Mouse (Mus musculus) heart, adult 11 months (tissue): ENCODE results near the gene Olfr69.
A peak's percentile ranks its signal among the peaks of the same experiment; 100 is the strongest.
"Not testable (repeated sequence)": the region's sequence is repeated elsewhere in the genome, so short reads cannot be mapped to it uniquely, and the experiment has no call there.

ENCODE experiments used
- DNase-seq: peaks from one replicate; pipeline ENCODE4 v3.0.0; 2022

Olfr69 gene

GRCm38 (mm10) chr7:103771494-103771893 is at the start of gene Olfr69:
Gene Olfr69 (minus strand): TSS chr7:103771594.
- no peak for DNase-seq

- not testable (repeated sequence) for DNase-seq
These were observed 43.7 kb upstream of the Olfr69 start for GRCm38 (mm10) chr7:103815085-103815484.

- DNase-seq = no peak
These were observed 42.4 kb upstream of the Olfr69 start, which contains the start of gene Hbb-bt for GRCm38 (mm10) chr7:103813766-103814165. Gene Hbb-bt (minus strand): TSS chr7:103813996.

GRCm38 (mm10) chr7:103813152-103813551 is 41.8 kb upstream of the Olfr69 start:
- DNase-seq = not testable (repeated sequence)

- DNase-seq = no peak
These were observed 40.8 kb upstream of the Olfr69 start for GRCm38 (mm10) chr7:103812174-103812573.

- DNase-seq = no peak
These were observed 39.9 kb upstream of the Olfr69 start for GRCm38 (mm10) chr7:103811223-103811845.

- DNase-seq = no peak
These were observed 39.4 kb upstream of the Olfr69 start for GRCm38 (mm10) chr7:103810746-103811145.

GRCm38 (mm10) chr7:103810296-103810695 is 38.9 kb upstream of the Olfr69 start:
- DNase-seq = no peak

- no peak for DNase-seq
These were observed 38.4 kb upstream of the Olfr69 start for GRCm38 (mm10) chr7:103809801-103810155.

- DNase-seq = no peak
These were observed 37.8 kb upstream of the Olfr69 start for GRCm38 (mm10) chr7:103808971-103809800.

GRCm38 (mm10) chr7:103808120-103808519 is 36.7 kb upstream of the Olfr69 start:
- DNase-seq = not testable (repeated sequence)

- no peak for DNase-seq
These were observed 35.5 kb upstream of the Olfr69 start for GRCm38 (mm10) chr7:103806856-103807255.

- peak; percentile 18 for DNase-seq
These were observed 21.4 kb upstream of the Olfr69 start for GRCm38 (mm10) chr7:103792669-103793388.

- no peak for DNase-seq
These were observed 20.3 kb upstream of the Olfr69 start, which contains the start of gene Olfr67 for GRCm38 (mm10) chr7:103791721-103792120. Gene Olfr67 (minus strand): TSS chr7:103791821.

GRCm38 (mm10) chr7:103779598-103779997 is 8.2 kb upstream of the Olfr69 start, which contains the start of gene Olfr68:
Gene Olfr68 (minus strand): TSS chr7:103779698.
- DNase-seq = no peak

- not testable (repeated sequence) for DNase-seq
These were observed 6.3 kb upstream of the Olfr69 start for GRCm38 (mm10) chr7:103777652-103778051.

GRCm38 (mm10) chr7:103767687-103768086 is 3.7 kb downstream of the Olfr69 start:
- DNase-seq = not testable (repeated sequence)

- DNase-seq = not testable (repeated sequence)
These were observed 9.2 kb downstream of the Olfr69 start for GRCm38 (mm10) chr7:103762212-103762611.

- no peak for DNase-seq
These were observed 14.2 kb downstream of the Olfr69 start, which contains the start of gene Olfr630 for GRCm38 (mm10) chr7:103757233-103757632. Gene Olfr630 (minus strand): TSS chr7:103757333.

GRCm38 (mm10) chr7:103744843-103745242 is 26.6 kb downstream of the Olfr69 start, which contains the start of gene Olfr629:
Gene Olfr629 (minus strand): TSS chr7:103744943.
- no peak for DNase-seq

GRCm38 (mm10) chr7:103730074-103730473 is 41.3 kb downstream of the Olfr69 start, which contains the start of gene Olfr628:
Gene Olfr628 (plus strand): TSS chr7:103730374.
- no peak for DNase-seq

GRCm38 (mm10) chr7:103716398-103716797 is 55.0 kb downstream of the Olfr69 start:
- DNase-seq = not testable (repeated sequence)
